Mouse (Mus musculus) thymus, adult 2 months (tissue): ENCODE results near the gene Galns.

ENCODE experiments used
- CTCF ChIP-seq: fragments of 200-500 bp; IDR thresholded peaks from 2 replicates; pipeline ENCODE4 v1.5.1; 2012; ENCODE audit warnings: mild to moderate bottlenecking, control low read depth, low read length, moderate library complexity, borderline replicate concordance; ENCODE audit not compliant: control insufficient read depth, poor library complexity, insufficient read depth; ENCODE audit errors: extremely low read depth
- POLR2A ChIP-seq: fragments of 200-500 bp; IDR thresholded peaks from 2 replicates; pipeline ENCODE4 v1.6.1; 2012; ENCODE audit warnings: mild to moderate bottlenecking, low read length, control low read depth, moderate library complexity; ENCODE audit not compliant: control insufficient read depth, poor library complexity, insufficient read depth; ENCODE audit errors: extremely low read depth

DNA sequence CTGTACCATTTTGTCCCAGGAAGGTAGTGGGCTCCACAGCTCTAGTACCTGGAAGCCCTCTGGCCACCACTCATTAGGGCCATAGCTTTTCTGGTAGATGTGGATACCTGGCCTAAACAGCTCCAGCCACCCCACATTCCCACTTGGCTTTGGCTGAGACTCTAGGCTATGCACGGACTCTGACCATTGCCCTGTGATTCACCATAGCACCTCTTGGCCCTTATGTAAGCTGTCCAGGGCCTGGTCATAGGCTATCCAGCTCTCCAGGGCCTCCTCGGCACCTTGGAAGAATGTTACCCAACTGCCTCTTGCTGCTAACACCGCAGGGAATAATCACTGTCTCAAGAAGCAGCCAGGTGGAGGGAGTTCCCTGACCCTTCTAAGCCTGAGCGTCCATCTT, 82.1 kb downstream of the Galns start:
- no peak for TF ChIP-seq POLR2A
- TF ChIP-seq CTCF, result no peak
